Mouse (Mus musculus) adrenal gland, adult (tissue): ENCODE measurements around the gene Flrt1.

Source experiments
- DNase-seq, 2 experiments: peaks; one replicate each; pipeline ENCODE4 v3.0.0; 2022 to 2023; ENCODE audit warnings: low spot score in 1 of 2; ENCODE audit not compliant: inconsistent age in 2 of 2

Flrt1 gene

GRCm38 (mm10) chr19:7133436-7133835, 27.9 kb upstream of the Flrt1 start:
- no peak for DNase-seq

- no peak for DNase-seq
Measured at GRCm38 (mm10) chr19:7130317-7130716, 24.8 kb upstream of the Flrt1 start.

GRCm38 (mm10) chr19:7128551-7129475, 23.3 kb upstream of the Flrt1 start:
- DNase-seq, result no peak

GRCm38 (mm10) chr19:7126933-7127332, 21.4 kb upstream of the Flrt1 start:
- DNase-seq, result no peak

GRCm38 (mm10) chr19:7126209-7126608, 20.7 kb upstream of the Flrt1 start:
- DNase-seq, result no peak

GRCm38 (mm10) chr19:7125526-7126156, 20.1 kb upstream of the Flrt1 start:
- no peak for DNase-seq

- no peak for DNase-seq
Measured at GRCm38 (mm10) chr19:7122698-7123306, 17.3 kb upstream of the Flrt1 start.

GRCm38 (mm10) chr19:7122277-7122676, 16.7 kb upstream of the Flrt1 start:
- peak in 1 of 2 experiments; percentile 69 for DNase-seq

- peak; percentile 79 to 93 for DNase-seq
Measured at GRCm38 (mm10) chr19:7121252-7121651, 15.7 kb upstream of the Flrt1 start.

- DNase-seq, result no peak
Measured at GRCm38 (mm10) chr19:7117653-7118307, 12.3 kb upstream of the Flrt1 start.

GRCm38 (mm10) chr19:7117141-7117540, 11.6 kb upstream of the Flrt1 start:
- no peak for DNase-seq

- no peak for DNase-seq
Measured at GRCm38 (mm10) chr19:7116038-7116731, 10.7 kb upstream of the Flrt1 start.

- no peak for DNase-seq
Measured at GRCm38 (mm10) chr19:7113574-7113973, 8.0 kb upstream of the Flrt1 start.

- no peak for DNase-seq
Measured at GRCm38 (mm10) chr19:7112628-7113027, 7.1 kb upstream of the Flrt1 start.

GRCm38 (mm10) chr19:7111710-7112109, 6.2 kb upstream of the Flrt1 start:
- DNase-seq, result no peak

- DNase-seq, result no peak
Measured at GRCm38 (mm10) chr19:7111309-7111708, 5.8 kb upstream of the Flrt1 start.

- DNase-seq, result no peak
Measured at GRCm38 (mm10) chr19:7110875-7111274, 5.3 kb upstream of the Flrt1 start.

GRCm38 (mm10) chr19:7110097-7110496, 4.6 kb upstream of the Flrt1 start:
- no peak for DNase-seq

GRCm38 (mm10) chr19:7108114-7108905, 2.8 kb upstream of the Flrt1 start:
- peak in 1 of 2 experiments; percentile 72 for DNase-seq

GRCm38 (mm10) chr19:7107174-7107573, 1.6 kb upstream of the Flrt1 start:
- DNase-seq, result no peak
